Mouse (Mus musculus): ENCODE measurements at regions not wholly inside any gene's neighbourhood (a gene's known extent, or its start where the extent isn't known, plus 50 kb on each side); places are given as distances from the start of the nearest gene placed in this dataset.

GRCm38 (mm10) chr16:21364885-21365284, 58.0 kb upstream of the Vps8 start:
- DNase-seq: no peak

DNA sequence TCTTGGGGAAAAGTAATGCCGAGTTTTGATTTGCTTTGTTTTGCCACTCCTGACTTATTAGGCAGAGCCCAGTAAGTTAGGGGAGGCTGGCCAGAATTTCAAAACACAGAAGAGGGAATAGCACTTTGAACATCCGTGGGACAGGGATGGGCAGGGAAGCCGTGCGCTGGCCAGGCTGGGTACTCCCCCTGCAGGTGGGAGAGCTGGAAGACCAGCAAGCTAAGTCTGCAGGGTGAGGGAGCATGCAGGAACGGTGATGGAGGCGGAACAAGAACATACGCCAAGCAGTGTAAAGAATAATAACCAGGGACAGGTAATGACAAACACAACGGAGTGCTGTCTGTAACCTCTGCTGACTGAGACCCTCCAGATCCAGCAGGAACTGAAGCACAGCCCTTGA, 55.5 kb upstream of the Vps8 start:
- no peak for DNase-seq

- no peak for DNase-seq
Observed at GRCm38 (mm10) chr16:21368821-21369220, 54.1 kb upstream of the Vps8 start.

DNA sequence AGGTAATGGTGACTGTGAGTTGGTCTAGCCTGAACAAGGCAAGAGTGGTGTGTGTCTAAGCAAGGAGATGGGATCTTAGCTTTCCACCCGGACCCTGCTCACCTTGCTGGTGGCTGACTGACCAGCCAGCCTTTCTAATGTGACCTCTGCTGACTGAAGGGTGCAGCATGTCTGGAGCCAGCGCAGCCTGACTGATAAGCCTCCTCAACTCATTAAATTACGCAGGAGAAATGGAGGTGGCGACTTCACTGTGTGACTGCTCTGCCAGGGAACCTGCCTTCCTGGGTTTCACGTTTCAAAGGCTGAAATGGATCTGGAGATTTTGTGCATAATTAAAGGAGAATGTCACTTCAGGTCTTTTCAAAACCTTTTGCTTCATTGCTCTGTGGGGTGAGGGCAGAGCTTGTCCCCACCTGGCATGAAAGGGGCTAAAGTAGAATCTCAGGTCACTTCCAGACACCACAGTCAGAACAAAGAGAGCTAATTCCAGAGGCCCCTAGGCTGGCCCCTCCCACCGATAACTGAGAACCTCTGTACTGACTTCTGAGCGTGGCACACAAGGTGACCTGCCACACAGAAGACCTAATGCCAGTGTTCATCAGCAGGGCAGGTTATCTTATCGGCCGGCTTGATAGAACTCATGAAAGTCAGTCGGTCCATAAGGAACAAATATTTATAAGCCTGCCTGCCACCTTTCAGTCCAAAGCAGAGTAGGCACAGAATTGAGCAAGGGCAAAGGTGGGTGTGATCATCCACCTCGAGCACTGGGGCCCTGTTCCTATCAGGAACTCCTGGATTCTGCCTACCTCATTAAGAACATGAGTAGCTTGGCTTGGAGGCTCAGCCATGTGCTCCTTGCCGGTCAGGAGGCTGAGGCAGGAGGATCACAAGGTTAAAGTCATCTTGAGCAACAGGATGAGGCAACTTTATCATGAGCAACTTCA, 53.1 kb upstream of the Vps8 start:
- no peak for DNase-seq
